ENCODE assay signal across 25 mouse cellular contexts in genomic region chr12:111233798-111234197, GRCm38 (mm10). TPM values are rescaled to one million over a fixed set of nuclear protein-coding genes. Genes with fewer than 3 reads are reported as not detected.
A peak's percentile ranks its signal among the peaks of the same experiment; 100 is the strongest.
DNase-seq lines count a peak whose midpoint lies in the region; ATAC-seq and TF ChIP-seq lines count a peak whose summit lies in the region.
"Had no signal": no experiment of that assay in that cellular context is flagged by ENCODE, and none has a peak within 500 bp of the region (broad histone marks: within the 10 kb centered on the region; RNA-seq: fewer than 3 reads in every experiment).

No protein-coding gene starts in this region.

- no peaks in the 10 kb centered on the region for H3K9me3 ChIP-seq in lung, embryonic 15.5 days
- no peaks in the 10 kb centered on the region for H3K9me3 ChIP-seq in stomach, postnatal 0 days (ENCODE audit: control insufficient read depth, low read length)
- H3K9me3 ChIP-seq in neural tube, embryonic 15.5 days (replicated peaks) = no peaks in the 10 kb centered on the region
- H3K9me3 ChIP-seq: forebrain, embryonic 10.5 days; G1E; hindbrain, embryonic 13.5 days; limb, embryonic 12.5 days had no signal

- no peaks in the 10 kb centered on the region for H3K36me3 ChIP-seq in lung, embryonic 15.5 days
- no peaks in the 10 kb centered on the region for H3K36me3 ChIP-seq in stomach, postnatal 0 days (ENCODE audit: control insufficient read depth, insufficient read depth, low read length)
- peaks cover 9% of the 10 kb centered on the region; the same call in 1 of the 2 replicates for H3K36me3 ChIP-seq in neural tube, embryonic 15.5 days
- H3K36me3 ChIP-seq: G1E had no signal

- no peak overlapping the region for H3K9ac ChIP-seq in lung, embryonic 15.5 days
- no peak overlapping the region for H3K9ac ChIP-seq in stomach, postnatal 0 days (ENCODE audit: low read length)
- no peak overlapping the region for H3K9ac ChIP-seq in neural tube, embryonic 15.5 days (replicated peaks)
- H3K9ac ChIP-seq: hindbrain, embryonic 13.5 days; limb, embryonic 12.5 days; liver, embryonic 14.5 days had no signal

- peak overlapping the region; percentile 51 for H3K27ac ChIP-seq in lung, embryonic 15.5 days
- H3K27ac ChIP-seq in stomach, postnatal 0 days (replicated peaks) = peak overlapping the region; percentile 67; the same call in 1 of the 2 replicates
- no peak overlapping the region for H3K27ac ChIP-seq in neural tube, embryonic 15.5 days (replicated peaks)
- H3K27ac ChIP-seq: forebrain, embryonic 10.5 days; hindbrain, embryonic 13.5 days; layer of hippocampus, adult 2 months; limb, embryonic 12.5 days; liver, embryonic 14.5 days had no signal

- no peak; the same call in 1 of the 2 replicates for ATAC-seq in lung, embryonic 15.5 days (ENCODE audit: borderline replicate concordance, extremely low read depth, low FRiP score, low TSS enrichment)
- ATAC-seq in stomach, postnatal 0 days (ENCODE audit: low FRiP score, low TSS enrichment) = peak; percentile 67
- ATAC-seq in neural tube, embryonic 15.5 days (ENCODE audit: low FRiP score) = no peak
- ATAC-seq: forebrain, embryonic 16.5 days had no signal

- no peak overlapping the region for H3K4me3 ChIP-seq in lung, embryonic 15.5 days
- H3K4me3 ChIP-seq in stomach, postnatal 0 days (ENCODE audit: low read depth, low read length) = no peak overlapping the region
- no peak overlapping the region for H3K4me3 ChIP-seq in neural tube, embryonic 15.5 days (replicated peaks)
- H3K4me3 ChIP-seq: forebrain, embryonic 10.5 days; hindbrain, embryonic 13.5 days; layer of hippocampus, adult 2 months; limb, embryonic 12.5 days had no signal

- no peak overlapping the region for H3K4me2 ChIP-seq in lung, embryonic 15.5 days
- no peak overlapping the region for H3K4me2 ChIP-seq in stomach, postnatal 0 days (replicated peaks; ENCODE audit: low read depth)
- H3K4me2 ChIP-seq in neural tube, embryonic 15.5 days = no peak overlapping the region
- H3K4me2 ChIP-seq: hindbrain, embryonic 13.5 days; limb, embryonic 12.5 days had no signal

- 85% methylated on average over 4 of the region's 4 CpGs for WGBS in lung, embryonic 15.5 days
- WGBS in large intestine, adult 2 months = 73% methylated on average over 4 of the region's 4 CpGs
- 75% methylated on average over 4 of the region's 4 CpGs for WGBS in stomach, postnatal 0 days
- whole genome bisulfite sequencing in neural tube, embryonic 15.5 days = 93% methylated on average over 4 of the region's 4 CpGs

- no peaks in the 10 kb centered on the region for H3K27me3 ChIP-seq in lung, embryonic 15.5 days
- no peaks in the 10 kb centered on the region for H3K27me3 ChIP-seq in stomach, postnatal 0 days (ENCODE audit: control insufficient read depth, insufficient read depth, low read length)
- H3K27me3 ChIP-seq in neural tube, embryonic 15.5 days (replicated peaks) = no peaks in the 10 kb centered on the region
- H3K27me3 ChIP-seq: CH12.LX; hindbrain, embryonic 13.5 days; limb, embryonic 12.5 days had no signal

- peaks cover 17% of the 10 kb centered on the region for H3K4me1 ChIP-seq in lung, embryonic 15.5 days
- H3K4me1 ChIP-seq in stomach, postnatal 0 days (replicated peaks; ENCODE audit: control insufficient read depth, insufficient read depth) = no peaks in the 10 kb centered on the region
- H3K4me1 ChIP-seq in neural tube, embryonic 15.5 days = peaks cover 5% of the 10 kb centered on the region; the same call in 1 of the 2 replicates
- H3K4me1 ChIP-seq: limb, embryonic 12.5 days had no signal

- no peak for TF ChIP-seq CTCF in stomach, postnatal 0 days (IDR thresholded peaks at IDR 0.05; ENCODE audit: low read depth)

- no peak for DNase-seq in lung, postnatal 4 days
- peak; percentile 14 for DNase-seq in c-Kit-positive CD71-positive TER-119-positive erythroid progenitor cells, embryonic 14.5 days (ENCODE audit: low spot score)
- DNase-seq in large intestine, adult 2 months (ENCODE audit: low read depth, low spot score) = peak; percentile 16
- peak; percentile 26 for DNase-seq in stomach, postnatal 0 days (ENCODE audit: low spot score)
- DNase-seq in right cerebral cortex, postnatal 10 days (ENCODE audit: low spot score in 2 of 2) = no peak
- DNase-seq: B cell, adult 2 months; cerebellum, adult 8-10 months; cerebellum, postnatal 36 days; gastrocnemius, postnatal 14 days; kidney, adult 8-10 months; kidney, postnatal 14 days; midbrain, embryonic 14.5 days; thymus, postnatal 36 days had no signal

- no peak for TF ChIP-seq EP300 in stomach, postnatal 0 days (optimal IDR thresholded peaks at IDR 0.05)

RNA-seq across cellular contexts. Expression of gene Amn, which starts 37.1 kb away (rescaled TPM):
- polyA plus RNA-seq in lung, embryonic 15.5 days (2015; fragmentation: Nextera tagmentation; extraction: Ambion mirVana) = 0.36 and 0.50 TPM in 2 replicates
- 121 and 228 TPM in 2 replicates for polyA plus RNA-seq in large intestine, adult 2 months (2012; rRNA removed)
- 0.22 TPM in 2 replicates for polyA plus RNA-seq in stomach, postnatal 0 days (2015; fragmentation: Nextera tagmentation; extraction: Ambion mirVana)
- polyA plus RNA-seq in neural tube, embryonic 15.5 days (2015; fragmentation: Nextera tagmentation; extraction: Ambion mirVana) = 45.9 and 50.2 TPM in 2 replicates
- polyA plus RNA-seq: neural tube, embryonic 11.5 days had no signal

RNA-seq across cellular contexts. Expression of gene 4930595D18Rik, which starts 49.5 kb away (rescaled TPM):
- not detected in 2 replicates for polyA plus RNA-seq in lung, embryonic 15.5 days (2015; fragmentation: Nextera tagmentation; extraction: Ambion mirVana)
- not detected in 2 replicates for polyA plus RNA-seq in large intestine, adult 2 months (2012; rRNA removed)
- polyA plus RNA-seq in stomach, postnatal 0 days (2015; fragmentation: Nextera tagmentation; extraction: Ambion mirVana) = not detected in 2 replicates
- not detected in 2 replicates for polyA plus RNA-seq in neural tube, embryonic 15.5 days (2015; fragmentation: Nextera tagmentation; extraction: Ambion mirVana)
- polyA plus RNA-seq: forebrain, embryonic 10.5 days; forebrain, embryonic 16.5 days; G1E; heart, embryonic 14.5 days; limb, embryonic 12.5 days; liver, embryonic 14.5 days; midbrain, embryonic 14.5 days; neural tube, embryonic 11.5 days had no signal

Comparison
In these comparisons a context has a peak if more than half of its experiments do, and no peak if none do; other contexts are left out.
1. DNase-seq: peak in c-Kit-positive CD71-positive TER-119-positive erythroid progenitor cells, embryonic 14.5 days (single experiment), large intestine, adult 2 months (single experiment) and stomach, postnatal 0 days (single experiment); none in lung, postnatal 4 days (0 of 2) and right cerebral cortex, postnatal 10 days (0 of 2).
2. RNA of gene Amn, which starts 37.1 kb away (polyA plus RNA-seq): 121 to 228 TPM in large intestine, adult 2 months and 45.9 to 50.2 TPM in neural tube, embryonic 15.5 days; 0.36 to 0.50 TPM in lung, embryonic 15.5 days and 0.22 TPM in stomach, postnatal 0 days; every median in the first group is over 10 times any median in the second.